Mouse (Mus musculus) forebrain, embryonic 15.5 days (tissue): ENCODE data around the gene Dynlt1a. TPM values are rescaled to one million over a fixed set of nuclear protein-coding genes. Genes with fewer than 3 reads are reported as not detected.
"Not testable (repeated sequence)": the region's sequence is repeated elsewhere in the genome, so short reads cannot be mapped to it uniquely, and the experiment has no call there.

ENCODE experiments used
- ATAC-seq: fragments of 200-750 bp; cut with Nextera tagmentation; replicated peaks from 2 replicates; pipeline ENCODE4 v1.8.0; 2017; ENCODE audit warnings: mild to moderate bottlenecking, moderate TSS enrichment, moderate library complexity
- H3K27ac ChIP-seq: fragments of 300-500 bp; sonication (generic); replicated peaks from 2 replicates; pipeline ENCODE4 v1.5.1; 2015; ENCODE audit warnings: mild to moderate bottlenecking, inconsistent platforms
- H3K27me3 ChIP-seq: fragments of 300-500 bp; sonication (generic); 2 replicates; pipeline ENCODE4 v1.6.1; 2015; ENCODE audit warnings: inconsistent platforms
- H3K36me3 ChIP-seq: fragments of 300-500 bp; sonication (generic); 2 replicates; pipeline ENCODE4 v1.6.1; 2015; ENCODE audit warnings: mild to moderate bottlenecking, inconsistent platforms
- H3K4me1 ChIP-seq: fragments of 300-500 bp; sonication (generic); 2 replicates; pipeline ENCODE4 v1.6.1; 2015; ENCODE audit warnings: inconsistent platforms
- H3K4me2 ChIP-seq: fragments of 300-500 bp; sonication (generic); replicated peaks from 2 replicates; pipeline ENCODE4 v1.6.1; 2015; ENCODE audit warnings: mild to moderate bottlenecking, inconsistent platforms
- H3K4me3 ChIP-seq: fragments of 300-500 bp; sonication (generic); 2 replicates; pipeline ENCODE4 v1.5.1; 2015; ENCODE audit warnings: mild to moderate bottlenecking, inconsistent platforms
- H3K9ac ChIP-seq: fragments of 300-500 bp; sonication (generic); replicated peaks from 2 replicates; pipeline ENCODE4 v1.6.1; 2015; ENCODE audit warnings: mild to moderate bottlenecking, inconsistent platforms
- H3K9me3 ChIP-seq: fragments of 300-500 bp; sonication (generic); 2 replicates; pipeline ENCODE4 v1.6.1; 2016; ENCODE audit warnings: inconsistent platforms
- WGBS: fragments of 180-500 bp; shearing (Covaris S2); methylation state at CpG from one replicate; pipeline ENCODE4 v1.1.7; 2015; ENCODE audit warnings: mixed read lengths; 5-methylcytosine and 5-hydroxymethylcytosine counted together
- polyA plus RNA-seq: library from polyadenylated mRNA; unstranded; fragments of >200 nt; fragmentation: Nextera tagmentation; extraction: Ambion mirVana; gene quantifications from 2 replicates; pipeline ENCODE4 v1.2.1, GENCODE M21; 2015

The Dynlt1a gene
- polyA plus RNA-seq, 1 experiment from 2014 or later = 40.1 TPM

- not testable (repeated sequence) for H3K27me3 ChIP-seq, H3K9me3 ChIP-seq, H3K27ac ChIP-seq, H3K36me3 ChIP-seq, ATAC-seq, H3K4me1 ChIP-seq, H3K4me3 ChIP-seq, H3K4me2 ChIP-seq, H3K9ac ChIP-seq
- 66% methylated on average over 3 of the region's 3 CpGs for WGBS
Measured at GRCm38 (mm10) chr17:6312755-6313154, 4.5 kb downstream of the Dynlt1a start.

- H3K9me3 ChIP-seq, H3K4me1 ChIP-seq, ATAC-seq, H3K9ac ChIP-seq, H3K27ac ChIP-seq, H3K27me3 ChIP-seq, H3K36me3 ChIP-seq, H3K4me3 ChIP-seq, H3K4me2 ChIP-seq: not testable (repeated sequence)
- WGBS = 93% methylated on average over 7 of the region's 7 CpGs
Measured at GRCm38 (mm10) chr17:6311716-6312115, 5.6 kb downstream of the Dynlt1a start.

- H3K9ac ChIP-seq, H3K36me3 ChIP-seq, H3K27ac ChIP-seq, H3K27me3 ChIP-seq, ATAC-seq, H3K9me3 ChIP-seq, H3K4me2 ChIP-seq, H3K4me3 ChIP-seq, H3K4me1 ChIP-seq: not testable (repeated sequence)
- WGBS = 92% methylated on average over 12 of the region's 13 CpGs
Measured at GRCm38 (mm10) chr17:6306503-6306902, 10.8 kb downstream of the Dynlt1a start.

DNA sequence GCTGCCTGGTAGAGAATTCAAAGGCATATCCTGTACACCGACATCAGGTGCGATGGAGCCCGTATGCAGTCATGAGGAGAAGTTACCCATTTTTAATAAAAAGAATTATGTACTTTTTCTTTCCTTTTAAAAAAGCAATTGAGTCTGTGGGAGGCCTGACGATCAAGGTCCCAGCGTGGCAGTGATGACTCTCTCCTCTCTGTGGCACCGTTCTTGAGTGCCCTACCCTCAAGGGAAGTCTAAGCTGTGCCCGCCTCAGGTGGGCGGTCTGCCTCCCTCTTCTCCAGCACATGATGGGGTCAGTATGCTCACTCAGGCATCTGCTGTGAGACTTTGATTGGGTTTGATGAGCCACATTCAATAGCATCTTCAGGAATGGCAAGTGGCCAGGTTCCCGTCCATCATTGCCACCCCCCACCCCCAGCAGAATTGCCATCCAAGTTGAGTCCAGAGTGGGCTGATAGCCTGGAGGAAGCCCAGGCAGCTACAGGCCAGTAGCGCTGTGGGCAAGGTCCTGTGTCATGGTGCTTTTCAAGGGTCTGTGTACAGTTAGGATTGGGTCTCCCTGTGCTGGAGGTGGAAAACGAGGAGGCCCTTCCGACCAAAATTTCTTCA lies 11.5 kb downstream of the Dynlt1a start:
- H3K9me3 ChIP-seq, H3K27me3 ChIP-seq, H3K4me3 ChIP-seq, H3K4me1 ChIP-seq, H3K36me3 ChIP-seq, ATAC-seq, H3K27ac ChIP-seq, H3K9ac ChIP-seq, H3K4me2 ChIP-seq: not testable (repeated sequence)
- WGBS = 89% methylated on average over 12 of the region's 12 CpGs

GRCm38 (mm10) chr17:6304891-6305290 lies 12.4 kb downstream of the Dynlt1a start:
- H3K9me3 ChIP-seq, H3K4me2 ChIP-seq, H3K27me3 ChIP-seq, H3K4me1 ChIP-seq, H3K4me3 ChIP-seq, H3K27ac ChIP-seq, H3K9ac ChIP-seq, H3K36me3 ChIP-seq, ATAC-seq: not testable (repeated sequence)
- WGBS = 96% methylated on average over 5 of the region's 6 CpGs

DNA sequence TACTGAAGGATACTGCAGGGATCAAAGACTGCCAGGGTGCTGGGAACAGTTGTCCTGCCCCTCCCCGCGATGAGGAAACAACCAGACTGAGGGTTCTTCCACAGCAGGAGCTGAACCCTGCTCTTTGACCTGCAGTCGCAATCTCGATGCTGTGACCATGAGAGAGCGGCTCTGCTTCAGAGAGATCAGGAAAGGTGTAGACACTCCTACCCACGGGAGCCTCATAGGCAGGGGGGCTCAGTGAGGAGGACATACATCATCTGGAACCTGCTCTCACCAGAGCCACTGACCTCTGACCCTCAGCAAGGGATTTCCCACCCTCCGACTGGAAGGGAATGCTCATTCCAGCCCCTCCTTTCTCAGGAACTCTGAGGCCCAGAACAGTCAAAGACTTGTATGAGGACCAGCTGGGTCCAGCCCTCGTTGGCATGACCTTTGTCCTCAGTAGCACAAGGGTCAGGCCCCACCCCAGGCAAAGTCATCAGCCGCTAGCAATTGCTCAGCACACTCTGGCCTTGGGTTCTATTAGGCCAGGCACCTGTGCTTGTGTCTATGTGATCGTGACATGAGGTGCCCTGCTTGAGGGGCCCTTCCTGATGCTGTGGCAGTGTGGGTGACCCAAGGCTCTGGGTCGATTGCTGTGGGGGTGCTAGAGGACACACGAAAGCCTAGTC lies 17.0 kb downstream of the Dynlt1a start:
- not testable (repeated sequence) for H3K27me3 ChIP-seq, H3K36me3 ChIP-seq, H3K27ac ChIP-seq, H3K9me3 ChIP-seq, ATAC-seq, H3K4me3 ChIP-seq, H3K4me2 ChIP-seq, H3K9ac ChIP-seq, H3K4me1 ChIP-seq
- WGBS = 73% methylated on average over 7 of the region's 12 CpGs

DNA sequence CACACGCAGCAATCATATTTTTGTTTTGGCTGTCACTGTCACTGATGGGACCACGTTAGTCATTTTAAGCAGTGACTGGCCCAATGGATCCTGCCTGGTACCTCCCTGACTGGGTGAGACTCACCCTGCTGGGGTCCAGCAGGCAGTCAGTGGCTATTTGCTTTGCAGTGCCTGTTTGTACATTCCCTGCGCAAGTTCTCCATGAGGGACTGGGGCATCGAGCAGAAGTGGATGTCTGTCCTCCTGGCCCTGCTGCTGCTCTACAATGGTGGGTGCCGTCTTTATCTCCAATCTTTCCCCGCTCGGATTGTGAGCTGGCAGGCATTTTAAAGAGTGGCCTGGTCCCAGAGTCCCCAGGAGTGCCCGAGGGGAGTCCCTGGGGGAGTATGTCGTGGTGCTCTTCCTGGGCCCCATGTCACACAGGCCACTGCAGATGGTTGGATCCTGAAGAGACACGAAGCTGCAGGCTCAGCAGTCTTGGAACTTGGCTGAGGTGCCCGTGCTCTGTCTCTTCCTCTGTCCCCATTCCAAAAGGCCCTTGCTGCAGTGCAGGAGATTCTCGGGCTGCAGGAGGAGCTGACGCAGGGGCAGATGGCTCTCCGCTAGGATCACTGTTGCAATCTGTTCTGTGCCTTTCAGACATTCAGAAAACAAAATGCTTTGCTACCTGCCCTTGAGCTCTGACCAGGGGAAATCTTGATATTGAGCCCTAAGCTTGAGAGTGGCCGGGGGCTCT lies 20.1 kb downstream of the Dynlt1a start:
- not testable (repeated sequence) for H3K27me3 ChIP-seq, H3K9me3 ChIP-seq, H3K36me3 ChIP-seq, H3K4me3 ChIP-seq, ATAC-seq, H3K4me2 ChIP-seq, H3K27ac ChIP-seq, H3K4me1 ChIP-seq, H3K9ac ChIP-seq
- WGBS = 95% methylated on average over 9 of the region's 15 CpGs

DNA sequence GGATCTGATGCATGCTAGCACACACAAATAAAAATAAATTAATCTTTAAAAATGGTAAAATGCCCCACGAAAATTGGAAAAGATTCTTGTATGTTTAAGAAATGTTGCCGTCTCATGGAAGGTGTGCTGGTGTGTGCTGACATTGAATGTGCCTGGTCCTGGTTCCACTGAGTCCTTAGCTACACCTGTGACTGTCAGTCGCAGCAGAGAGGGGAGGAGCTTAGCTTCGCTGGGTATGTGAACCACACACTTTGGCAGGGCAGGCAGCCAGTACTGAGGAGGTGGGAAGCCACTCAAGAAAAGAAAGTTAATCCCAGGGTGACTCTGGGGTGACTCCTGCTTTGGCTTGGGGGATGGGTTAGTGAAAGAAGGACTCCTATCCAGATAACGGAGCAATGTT lies 23.4 kb downstream of the Dynlt1a start:
- not testable (repeated sequence) for H3K9ac ChIP-seq, H3K4me2 ChIP-seq, H3K27ac ChIP-seq, ATAC-seq, H3K9me3 ChIP-seq, H3K4me1 ChIP-seq, H3K4me3 ChIP-seq, H3K27me3 ChIP-seq, H3K36me3 ChIP-seq
- 100% methylated on average over 1 of the region's 5 CpGs for WGBS

DNA sequence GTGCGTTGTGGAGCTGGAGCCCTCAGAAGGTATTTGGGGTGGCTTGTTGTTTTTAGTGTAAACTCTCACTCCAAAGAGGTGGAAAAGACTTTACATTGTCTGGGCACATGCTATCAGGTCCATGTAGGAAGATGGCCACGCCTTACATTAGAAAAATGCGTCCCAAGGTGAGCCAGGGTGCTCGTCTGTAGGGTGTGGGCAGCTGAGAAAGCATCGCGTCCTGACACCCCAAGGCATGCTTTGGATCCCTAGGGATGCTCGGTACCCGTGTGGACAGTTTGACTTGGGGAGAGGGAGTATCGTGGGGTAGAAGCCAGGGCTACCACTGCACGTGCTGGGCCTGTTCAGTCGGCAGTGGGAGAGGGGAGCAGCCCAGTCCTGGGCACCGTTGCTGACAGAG lies 28.3 kb downstream of the Dynlt1a start:
- not testable (repeated sequence) for H3K9me3 ChIP-seq, H3K4me1 ChIP-seq, H3K27me3 ChIP-seq, H3K9ac ChIP-seq, H3K4me3 ChIP-seq, H3K27ac ChIP-seq, ATAC-seq, H3K4me2 ChIP-seq, H3K36me3 ChIP-seq
- WGBS = 97% methylated on average over 12 of the region's 12 CpGs

DNA sequence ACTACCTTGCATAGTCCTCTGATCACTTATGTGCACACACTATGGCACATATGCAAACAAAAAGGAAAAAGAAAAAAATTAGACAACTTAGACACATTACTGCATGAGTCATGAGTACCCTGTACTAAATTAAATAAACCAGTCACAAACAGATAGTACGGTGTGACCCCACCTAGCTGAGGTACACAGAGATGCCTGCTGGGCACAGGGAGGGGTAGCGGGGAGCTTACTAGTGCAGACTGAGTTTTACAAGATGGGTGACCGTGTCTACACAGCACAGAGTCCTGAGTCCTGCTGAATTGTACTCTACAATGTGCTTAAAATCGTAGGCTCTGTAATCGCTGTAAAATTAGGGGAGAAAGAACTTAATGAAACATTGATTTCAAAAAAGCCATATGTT lies 31.1 kb downstream of the Dynlt1a start:
- ATAC-seq, H3K9ac ChIP-seq, H3K27me3 ChIP-seq, H3K4me3 ChIP-seq, H3K9me3 ChIP-seq, H3K36me3 ChIP-seq, H3K4me2 ChIP-seq, H3K4me1 ChIP-seq, H3K27ac ChIP-seq: not testable (repeated sequence)
- 95% methylated on average over 5 of the region's 5 CpGs for WGBS

DNA sequence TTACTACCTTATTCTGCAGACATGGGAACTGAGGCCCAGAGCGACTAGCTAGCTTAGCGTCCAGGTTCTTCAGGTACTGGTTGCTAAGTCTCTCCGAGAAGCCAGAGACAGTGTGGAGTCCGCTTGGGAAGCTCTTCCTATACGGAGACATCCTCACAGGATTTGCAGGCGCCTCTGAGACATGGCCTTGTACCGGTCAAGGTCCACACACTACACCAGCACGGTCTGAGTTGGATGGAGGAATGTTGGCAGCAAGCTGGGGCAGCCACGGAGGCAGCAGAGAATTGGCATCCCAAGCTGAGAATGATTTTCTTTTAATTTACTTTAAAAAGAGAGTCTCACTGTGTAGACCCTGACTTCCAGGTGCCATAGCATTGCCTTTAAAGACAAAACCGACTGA lies 34.2 kb downstream of the Dynlt1a start:
- not testable (repeated sequence) for H3K4me2 ChIP-seq, ATAC-seq, H3K27ac ChIP-seq, H3K9me3 ChIP-seq, H3K27me3 ChIP-seq, H3K36me3 ChIP-seq, H3K4me1 ChIP-seq, H3K4me3 ChIP-seq, H3K9ac ChIP-seq
- 96% methylated on average over 8 of the region's 10 CpGs for WGBS

- ATAC-seq, H3K27me3 ChIP-seq, H3K36me3 ChIP-seq, H3K9me3 ChIP-seq, H3K4me3 ChIP-seq, H3K27ac ChIP-seq, H3K9ac ChIP-seq, H3K4me2 ChIP-seq, H3K4me1 ChIP-seq: not testable (repeated sequence)
- 94% methylated on average over 19 of the region's 19 CpGs for WGBS
Measured at GRCm38 (mm10) chr17:6280513-6280912, 36.8 kb downstream of the Dynlt1a start.
